Mouse (Mus musculus): Measurements from ENCODE around the gene Rexo1.
A peak's percentile ranks its signal among the peaks of the same experiment; 100 is the strongest.

Gene Rexo1

GRCm38 (mm10) chr10:80553575-80553974 is 7.8 kb downstream of the Rexo1 start:
- DNase-seq, result no peak

GRCm38 (mm10) chr10:80552364-80552763 is 9.0 kb downstream of the Rexo1 start:
- no peak for DNase-seq

GRCm38 (mm10) chr10:80549279-80549678 is 12.1 kb downstream of the Rexo1 start:
- no peak for DNase-seq

- DNase-seq, result peak; percentile 76
Observed at GRCm38 (mm10) chr10:80548428-80549006, 12.8 kb downstream of the Rexo1 start.

GRCm38 (mm10) chr10:80547539-80547938 is 13.8 kb downstream of the Rexo1 start:
- DNase-seq, result no peak

- DNase-seq, result no peak
Observed at GRCm38 (mm10) chr10:80546945-80547344, 14.4 kb downstream of the Rexo1 start.

- DNase-seq, result no peak
Observed at GRCm38 (mm10) chr10:80545590-80545989, 15.8 kb downstream of the Rexo1 start.

- no peak for DNase-seq
Observed at GRCm38 (mm10) chr10:80543873-80544272, 17.5 kb downstream of the Rexo1 start.

GRCm38 (mm10) chr10:80539493-80539892 is 21.9 kb downstream of the Rexo1 start:
- DNase-seq, result no peak

- DNase-seq, result peak; percentile 37
Observed at GRCm38 (mm10) chr10:80538710-80539394, 22.5 kb downstream of the Rexo1 start, which contains the start of gene Atp8b3. Atp8b3 (minus strand) TSS chr10:80539124.

GRCm38 (mm10) chr10:80538180-80538579 is 23.2 kb downstream of the Rexo1 start:
- DNase-seq, result no peak

- no peak for DNase-seq
Observed at GRCm38 (mm10) chr10:80535711-80536110, 25.6 kb downstream of the Rexo1 start.

GRCm38 (mm10) chr10:80535071-80535470 is 26.3 kb downstream of the Rexo1 start:
- no peak for DNase-seq

- no peak for DNase-seq
Observed at GRCm38 (mm10) chr10:80533704-80534103, 27.7 kb downstream of the Rexo1 start.

- DNase-seq, result no peak
Observed at GRCm38 (mm10) chr10:80532783-80533182, 28.6 kb downstream of the Rexo1 start.

GRCm38 (mm10) chr10:80526172-80526571 is 35.2 kb downstream of the Rexo1 start:
- no peak for DNase-seq

- DNase-seq, result no peak
Observed at GRCm38 (mm10) chr10:80523299-80523698, 38.1 kb downstream of the Rexo1 start.

- DNase-seq, result no peak
Observed at GRCm38 (mm10) chr10:80519287-80519686, 42.1 kb downstream of the Rexo1 start.

- DNase-seq, result no peak
Observed at GRCm38 (mm10) chr10:80513739-80514138, 47.6 kb downstream of the Rexo1 start.

- no peak for DNase-seq
Observed at GRCm38 (mm10) chr10:80510273-80510660, 51.1 kb downstream of the Rexo1 start.

GRCm38 (mm10) chr10:80509412-80510272 is 51.7 kb downstream of the Rexo1 start:
- peak; percentile 87 for DNase-seq

GRCm38 (mm10) chr10:80506222-80506621 is 55.1 kb downstream of the Rexo1 start:
- DNase-seq, result peak; percentile 78

GRCm38 (mm10) chr10:80504724-80505123 is 56.6 kb downstream of the Rexo1 start:
- no peak for DNase-seq

All from right cerebral cortex, postnatal 4 days (tissue).